Mouse (Mus musculus) retina, embryonic 14.5 days (tissue): ENCODE data around the gene Dnah12.
"Not testable (repeated sequence)": the region's sequence is repeated elsewhere in the genome, so short reads cannot be mapped to it uniquely, and the experiment has no call there.

Experiments used
- DNase-seq: peaks from one replicate; pipeline ENCODE4 v3.0.0-alpha.2; 2015; ENCODE audit warnings: low spot score

Dnah12 gene

GRCm38 (mm10) chr14:26692974-26693373 is at the start of gene Dnah12:
TSS of gene Dnah12 (plus strand) at chr14:26693274.
- no peak for DNase-seq

- DNase-seq: no peak
Measured at GRCm38 (mm10) chr14:26645989-26646650, 47.0 kb upstream of the Dnah12 start.

GRCm38 (mm10) chr14:26647811-26648210 is 45.3 kb upstream of the Dnah12 start:
- DNase-seq: no peak

GRCm38 (mm10) chr14:26651901-26652300 is 41.2 kb upstream of the Dnah12 start:
- DNase-seq: peak; percentile 28

GRCm38 (mm10) chr14:26658178-26658577 is 34.9 kb upstream of the Dnah12 start:
- no peak for DNase-seq

- no peak for DNase-seq
Measured at GRCm38 (mm10) chr14:26660233-26660632, 32.8 kb upstream of the Dnah12 start.

GRCm38 (mm10) chr14:26662016-26662415 is 31.1 kb upstream of the Dnah12 start:
- no peak for DNase-seq

GRCm38 (mm10) chr14:26662488-26662887 is 30.6 kb upstream of the Dnah12 start:
- DNase-seq: no peak

- DNase-seq: no peak
Measured at GRCm38 (mm10) chr14:26663851-26664250, 29.2 kb upstream of the Dnah12 start.

GRCm38 (mm10) chr14:26667991-26668370 is 25.1 kb upstream of the Dnah12 start:
- no peak for DNase-seq

- DNase-seq: peak; percentile 48
Measured at GRCm38 (mm10) chr14:26668371-26669291, 24.4 kb upstream of the Dnah12 start.

- peak; percentile 94 for DNase-seq
Measured at GRCm38 (mm10) chr14:26669292-26670073, 23.6 kb upstream of the Dnah12 start, which contains the start of gene Pde12. TSS of gene Pde12 (minus strand) at chr14:26669883.

- no peak for DNase-seq
Measured at GRCm38 (mm10) chr14:26670964-26671363, 22.1 kb upstream of the Dnah12 start.

- DNase-seq: not testable (repeated sequence)
Measured at GRCm38 (mm10) chr14:26671870-26672615, 21.0 kb upstream of the Dnah12 start.

- not testable (repeated sequence) for DNase-seq
Measured at GRCm38 (mm10) chr14:26674476-26675169, 18.5 kb upstream of the Dnah12 start.

GRCm38 (mm10) chr14:26675371-26675770 is 17.7 kb upstream of the Dnah12 start:
- peak; percentile 57 for DNase-seq

GRCm38 (mm10) chr14:26675791-26676190 is 17.3 kb upstream of the Dnah12 start:
- no peak for DNase-seq

- no peak for DNase-seq
Measured at GRCm38 (mm10) chr14:26690727-26691126, 2.3 kb upstream of the Dnah12 start.

- DNase-seq: no peak
Measured at GRCm38 (mm10) chr14:26691363-26691762, 1.7 kb upstream of the Dnah12 start.

GRCm38 (mm10) chr14:26697912-26698311 is 4.8 kb downstream of the Dnah12 start:
- peak; percentile 67 for DNase-seq

GRCm38 (mm10) chr14:26705246-26705645 is 12.2 kb downstream of the Dnah12 start:
- DNase-seq: not testable (repeated sequence)
